Mouse (Mus musculus): ENCODE measurements at regions not wholly inside any gene's neighbourhood (a gene's known extent, or its start where the extent isn't known, plus 50 kb on each side); places are given as distances from the start of the nearest gene placed in this dataset.

DNA sequence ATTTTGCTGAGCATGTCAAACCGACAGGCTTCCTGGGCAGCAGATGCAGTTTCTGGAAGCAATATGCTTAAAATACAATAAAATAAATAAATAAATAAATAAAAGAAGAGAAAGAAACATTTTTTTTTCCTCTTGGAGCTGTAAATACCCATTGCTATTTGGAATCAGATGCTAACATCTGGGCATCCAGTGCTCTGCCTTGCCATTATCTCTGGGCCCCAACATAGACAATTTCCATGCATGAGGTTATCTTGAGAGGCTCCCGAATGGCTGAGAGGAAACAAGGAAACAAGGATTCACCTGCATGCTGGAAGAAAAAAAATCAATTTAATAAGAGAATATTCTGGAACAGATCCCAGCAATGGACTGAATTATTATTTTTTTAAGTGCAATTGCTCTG, 120.0 kb upstream of the Meis1 start:
- TF ChIP-seq POLR2A (IDR thresholded peaks at IDR 0.05; ENCODE audit: borderline replicate concordance, control insufficient read depth, low read depth, low read length) (no peak), CTCF (IDR thresholded peaks at IDR 0.05; ENCODE audit: control insufficient read depth, insufficient read depth, low read length) (no peak)
- 77% methylated on average over 2 of the region's 2 CpGs for WGBS
- H3K4me1 ChIP-seq (ENCODE audit: control insufficient read depth, insufficient read depth, low read length) = no peaks in the 10 kb centered on the region
- no peak overlapping the region for H3K27ac ChIP-seq (ENCODE audit: control insufficient read depth, insufficient read depth, low read depth, low read length, poor library complexity)
- H3K4me3 ChIP-seq (replicated peaks; ENCODE audit: control insufficient read depth, low read depth, low read length) = no peak overlapping the region

GRCm38 (mm10) chr11:19143267-19144000, 124.6 kb upstream of the Meis1 start:
- TF ChIP-seq CTCF (IDR thresholded peaks at IDR 0.05; ENCODE audit: control insufficient read depth, insufficient read depth, low read length) (no peak), POLR2A (IDR thresholded peaks at IDR 0.05; ENCODE audit: borderline replicate concordance, control insufficient read depth, low read depth, low read length) (no peak)
- H3K4me1 ChIP-seq (ENCODE audit: control insufficient read depth, insufficient read depth, low read length) = no peaks in the 10 kb centered on the region
- WGBS = 83% methylated on average over 17 of the region's 17 CpGs
- H3K27ac ChIP-seq (ENCODE audit: control insufficient read depth, insufficient read depth, low read depth, low read length, poor library complexity) = no peak overlapping the region
- H3K4me3 ChIP-seq (replicated peaks; ENCODE audit: control insufficient read depth, low read depth, low read length) = no peak overlapping the region

DNA sequence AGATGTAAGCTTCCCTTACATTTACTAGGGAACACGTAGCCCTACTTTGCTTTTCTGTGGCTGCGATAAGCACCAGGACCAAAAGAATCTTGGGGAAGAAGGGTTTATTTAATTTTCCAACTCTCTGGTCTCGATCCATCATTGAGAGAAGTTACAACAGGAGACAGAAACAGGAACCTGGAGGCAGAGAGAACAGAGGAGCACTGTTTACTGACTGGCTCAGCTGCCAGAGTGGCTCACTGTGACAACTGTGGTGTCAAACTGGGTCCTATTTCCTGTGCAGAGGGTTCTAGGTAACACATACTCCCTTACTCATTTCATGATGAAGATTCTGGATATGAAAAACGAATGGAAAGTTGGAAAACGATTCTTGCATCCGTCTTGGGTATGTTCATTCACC, 125.7 kb upstream of the Meis1 start:
- no peaks in the 10 kb centered on the region for H3K4me1 ChIP-seq (ENCODE audit: control insufficient read depth, insufficient read depth, low read length)
- no peak overlapping the region for H3K4me3 ChIP-seq (replicated peaks; ENCODE audit: control insufficient read depth, low read depth, low read length)
- H3K27ac ChIP-seq (ENCODE audit: control insufficient read depth, insufficient read depth, low read depth, low read length, poor library complexity) = no peak overlapping the region
- WGBS = 74% methylated on average over 6 of the region's 6 CpGs
- no peak for TF ChIP-seq POLR2A (IDR thresholded peaks at IDR 0.05; ENCODE audit: borderline replicate concordance, control insufficient read depth, low read depth, low read length)
- TF ChIP-seq CTCF (IDR thresholded peaks at IDR 0.05; ENCODE audit: control insufficient read depth, insufficient read depth, low read length) = no peak

DNA sequence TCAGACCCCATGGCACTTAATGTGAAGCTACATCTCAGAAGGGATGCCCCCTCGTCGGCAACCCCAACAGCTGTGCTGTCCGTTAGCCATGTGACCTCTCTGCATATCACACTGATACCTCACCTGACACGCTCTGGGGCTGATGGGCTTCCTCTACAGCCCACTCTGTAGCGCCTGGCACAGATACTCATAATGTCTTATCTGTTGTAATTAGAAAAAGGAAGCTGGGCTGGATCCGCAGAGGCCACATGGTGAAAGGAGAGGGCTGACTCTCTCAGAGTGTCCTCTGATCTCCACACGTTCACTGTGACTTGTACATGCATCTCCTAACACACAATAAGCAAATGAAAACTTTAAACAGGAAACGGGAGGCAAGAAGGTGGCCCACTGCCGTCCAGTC, 126.5 kb upstream of the Meis1 start:
- no peak for TF ChIP-seq POLR2A (IDR thresholded peaks at IDR 0.05; ENCODE audit: borderline replicate concordance, control insufficient read depth, low read depth, low read length)
- TF ChIP-seq CTCF (IDR thresholded peaks at IDR 0.05; ENCODE audit: control insufficient read depth, insufficient read depth, low read length) = no peak
- 61% methylated on average over 9 of the region's 9 CpGs for WGBS
- Histone ChIP-seq H3K4me1 (ENCODE audit: control insufficient read depth, insufficient read depth, low read length) (no peaks in the 10 kb centered on the region), H3K4me3 (replicated peaks; ENCODE audit: control insufficient read depth, low read depth, low read length) (no peak overlapping the region), H3K27ac (ENCODE audit: control insufficient read depth, insufficient read depth, low read depth, low read length, poor library complexity) (no peak overlapping the region)

- WGBS = 74% methylated on average over 3 of the region's 3 CpGs
- no peak for TF ChIP-seq POLR2A (IDR thresholded peaks at IDR 0.05; ENCODE audit: borderline replicate concordance, control insufficient read depth, low read depth, low read length)
- no peak for TF ChIP-seq CTCF (IDR thresholded peaks at IDR 0.05; ENCODE audit: control insufficient read depth, insufficient read depth, low read length)
- Histone ChIP-seq H3K4me3 (replicated peaks; ENCODE audit: control insufficient read depth, low read depth, low read length) (no peak overlapping the region), H3K27ac (ENCODE audit: control insufficient read depth, insufficient read depth, low read depth, low read length, poor library complexity) (no peak overlapping the region), H3K4me1 (ENCODE audit: control insufficient read depth, insufficient read depth, low read length) (no peaks in the 10 kb centered on the region)
Measured at GRCm38 (mm10) chr11:19145991-19146390, 127.2 kb upstream of the Meis1 start.

DNA sequence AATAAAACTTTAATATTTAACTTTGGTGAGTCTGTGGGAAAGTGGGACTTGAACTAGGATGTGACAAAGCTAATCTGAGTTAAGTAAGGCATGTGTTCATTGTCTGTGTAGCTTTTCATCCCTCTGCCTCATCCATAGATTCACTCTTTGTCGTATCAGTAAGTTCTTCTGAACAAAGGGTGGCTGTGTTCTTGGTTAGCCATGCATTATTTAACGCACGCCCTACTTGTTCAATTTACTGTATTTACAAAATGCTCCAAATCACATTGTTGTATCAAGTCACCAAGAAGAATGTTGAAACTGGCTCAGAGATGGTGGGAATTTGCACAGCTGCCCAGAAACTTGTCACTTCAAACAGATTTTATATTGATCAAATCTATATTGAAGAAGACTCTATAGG, 132.2 kb upstream of the Meis1 start:
- H3K4me3 ChIP-seq (replicated peaks; ENCODE audit: control insufficient read depth, low read depth, low read length) = no peak overlapping the region
- TF ChIP-seq CTCF (IDR thresholded peaks at IDR 0.05; ENCODE audit: control insufficient read depth, insufficient read depth, low read length) = no peak
- TF ChIP-seq POLR2A (IDR thresholded peaks at IDR 0.05; ENCODE audit: borderline replicate concordance, control insufficient read depth, low read depth, low read length) = no peak
- H3K4me1 ChIP-seq (ENCODE audit: control insufficient read depth, insufficient read depth, low read length) = no peaks in the 10 kb centered on the region
- WGBS = 81% methylated on average over 3 of the region's 3 CpGs
- no peak overlapping the region for H3K27ac ChIP-seq (ENCODE audit: control insufficient read depth, insufficient read depth, low read depth, low read length, poor library complexity)

- Histone ChIP-seq H3K4me3 (replicated peaks; ENCODE audit: control insufficient read depth, low read depth, low read length) (no peak overlapping the region), H3K27ac (ENCODE audit: control insufficient read depth, insufficient read depth, low read depth, low read length, poor library complexity) (no peak overlapping the region), H3K4me1 (ENCODE audit: control insufficient read depth, insufficient read depth, low read length) (no peaks in the 10 kb centered on the region)
- WGBS = 79% methylated on average over 4 of the region's 4 CpGs
- TF ChIP-seq POLR2A (IDR thresholded peaks at IDR 0.05; ENCODE audit: borderline replicate concordance, control insufficient read depth, low read depth, low read length) = no peak
- no peak for TF ChIP-seq CTCF (IDR thresholded peaks at IDR 0.05; ENCODE audit: control insufficient read depth, insufficient read depth, low read length)
Measured at GRCm38 (mm10) chr11:19153714-19154113, 134.9 kb upstream of the Meis1 start.

DNA sequence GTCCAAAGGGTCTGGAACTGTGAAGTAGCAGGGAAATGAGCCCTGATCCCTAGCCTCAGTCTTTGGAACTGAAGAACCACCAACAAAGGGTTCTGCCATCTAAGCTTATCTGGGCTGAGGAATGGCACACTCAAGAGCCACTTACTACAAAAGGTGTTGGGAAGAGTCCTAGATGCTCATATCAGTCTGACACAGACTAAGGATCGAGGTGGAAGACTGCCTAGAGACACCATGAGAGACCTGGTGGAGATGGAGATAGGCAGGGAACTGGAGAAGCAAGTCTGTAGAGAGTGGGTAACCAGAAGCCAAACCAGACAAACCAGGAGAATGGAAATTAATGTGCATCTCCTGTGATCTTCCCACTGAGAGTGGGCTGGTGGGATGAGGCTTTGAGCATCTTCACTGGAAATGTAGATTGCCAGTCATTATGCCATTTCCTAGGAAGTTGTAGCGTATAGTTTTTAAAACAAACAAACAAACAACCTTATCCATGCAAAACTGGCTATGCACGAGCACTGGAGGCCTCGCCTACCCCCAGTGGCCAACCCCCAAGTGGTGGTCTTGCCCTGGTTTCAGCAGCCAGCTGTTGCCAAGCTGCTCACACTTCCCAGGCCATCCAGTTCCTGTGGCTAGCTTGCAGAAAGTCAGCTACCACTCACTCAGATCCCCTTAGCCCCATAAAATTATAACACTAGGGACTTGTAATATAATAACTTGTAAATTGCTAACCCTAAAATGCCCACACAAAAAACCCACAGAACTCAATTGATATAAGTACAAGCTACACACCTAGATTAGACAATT, 136.2 kb upstream of the Meis1 start:
- WGBS = 81% methylated on average over 4 of the region's 4 CpGs
- Histone ChIP-seq H3K4me3 (replicated peaks; ENCODE audit: control insufficient read depth, low read depth, low read length) (no peak overlapping the region), H3K4me1 (ENCODE audit: control insufficient read depth, insufficient read depth, low read length) (no peaks in the 10 kb centered on the region), H3K27ac (ENCODE audit: control insufficient read depth, insufficient read depth, low read depth, low read length, poor library complexity) (no peak overlapping the region)
- no peak for TF ChIP-seq POLR2A (IDR thresholded peaks at IDR 0.05; ENCODE audit: borderline replicate concordance, control insufficient read depth, low read depth, low read length)
- TF ChIP-seq CTCF (IDR thresholded peaks at IDR 0.05; ENCODE audit: control insufficient read depth, insufficient read depth, low read length) = no peak
